Mouse (Mus musculus) Patski (cell line): ENCODE measurements around the gene Trub2. TPM values are rescaled to one million over a fixed set of nuclear protein-coding genes. Genes with fewer than 3 reads are reported as not detected.

ENCODE experiments used
- ATAC-seq: fragments of 100-300 bp; one replicate; pipeline ENCODE4 v1.8.0; 2021
- CTCF ChIA-PET: fragments of 350-600 bp; sonication (Branson Sonifier 250); formaldehyde crosslinking; loops from one replicate; lab custom pipeline; 2022; ENCODE audit warnings: inconsistent platforms; lab: Charles Lee
- POLR2A ChIA-PET: fragments of 350-600 bp; sonication (Branson Sonifier 250); formaldehyde crosslinking; loops from one replicate; lab custom pipeline; 2022; ENCODE audit warnings: antibody characterized with exemption, inconsistent platforms; lab: Charles Lee
- DNase-seq: peaks from one replicate; pipeline ENCODE4 v3.0.0-alpha.2; 2011; ENCODE audit warnings: low read depth, low spot score
- H3K27me3 ChIP-seq: fragments of 371-371 bp; one replicate; pipeline ENCODE4 v1.5.1; 2021
- CTCF ChIP-seq: fragments of 100-300 bp; IDR thresholded peaks from one replicate; pipeline ENCODE4 v1.5.1; 2021
- in situ Hi-C: fragments of 300-500 bp; cut with MboI; formaldehyde crosslinking; loops from 3 replicates; pipeline ENCODE4 v1.11.1; 2018; ENCODE audit warnings: low pct_unique_long_range_greater_than_20kb, mixed read lengths
- polyA plus RNA-seq: library from polyadenylated mRNA; unstranded; gene quantifications from one replicate; pipeline ENCODE4 v1.2.3, GENCODE M21; 2021

Trub2 gene
- polyA plus RNA-seq: 52.9 TPM

DNA sequence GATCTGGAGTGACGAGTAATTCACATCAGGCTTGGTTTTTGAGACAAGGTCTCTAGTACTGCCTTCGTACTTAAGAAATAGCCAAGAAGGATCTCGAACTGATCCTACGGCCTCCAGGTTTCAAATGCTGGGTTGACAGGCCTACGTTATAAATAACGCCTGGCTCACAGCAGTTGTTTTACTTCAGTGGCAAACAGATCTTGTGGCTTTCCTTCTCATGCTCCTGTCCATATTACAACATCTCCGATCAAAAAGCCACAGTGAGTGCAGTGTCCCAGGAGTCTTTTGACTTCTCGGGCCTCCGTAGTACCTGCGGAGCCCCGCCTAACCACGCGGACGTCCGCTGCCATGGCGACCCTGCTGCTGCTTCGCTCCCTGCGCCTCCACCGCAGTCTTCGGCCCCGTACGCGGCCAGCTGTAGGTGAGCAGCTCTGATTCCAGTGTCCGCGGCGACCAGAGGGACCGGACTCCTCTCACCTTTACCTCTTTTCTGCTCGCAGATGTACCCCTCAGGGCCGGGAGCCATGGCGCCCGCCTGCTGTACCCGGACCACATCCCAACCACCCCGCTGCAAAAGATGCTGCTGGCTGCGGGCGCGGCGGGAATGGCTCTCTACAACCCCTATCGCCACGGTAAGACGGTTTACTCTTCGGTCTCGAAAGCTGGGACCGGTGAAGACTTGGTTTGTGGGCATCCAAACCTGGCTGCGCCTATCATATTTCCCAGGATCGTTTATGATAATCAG lies at the start of gene Trub2:
Gene Trub2 (minus strand): TSS at position 566 of the 745 bp plus-strand sequence.
- CTCF ChIA-PET: interaction anchor here (1.0 kb wide), 1 partner anchor 8 kb away, joined by 3 read pairs; no protein-coding TSS in a partner anchor
- TF ChIP-seq CTCF: no peak
- POLR2A ChIA-PET: interaction anchor here (1.0 kb wide), 1 partner anchor 14 kb away, joined by 3 read pairs; the partner anchor contains the start of gene Slc27a4
- H3K27me3 ChIP-seq: no peaks in the 10 kb centered on the region
- in situ Hi-C loops: no loop called here
- peak; percentile 64 for DNase-seq
- peak; percentile 77 for ATAC-seq

DNA sequence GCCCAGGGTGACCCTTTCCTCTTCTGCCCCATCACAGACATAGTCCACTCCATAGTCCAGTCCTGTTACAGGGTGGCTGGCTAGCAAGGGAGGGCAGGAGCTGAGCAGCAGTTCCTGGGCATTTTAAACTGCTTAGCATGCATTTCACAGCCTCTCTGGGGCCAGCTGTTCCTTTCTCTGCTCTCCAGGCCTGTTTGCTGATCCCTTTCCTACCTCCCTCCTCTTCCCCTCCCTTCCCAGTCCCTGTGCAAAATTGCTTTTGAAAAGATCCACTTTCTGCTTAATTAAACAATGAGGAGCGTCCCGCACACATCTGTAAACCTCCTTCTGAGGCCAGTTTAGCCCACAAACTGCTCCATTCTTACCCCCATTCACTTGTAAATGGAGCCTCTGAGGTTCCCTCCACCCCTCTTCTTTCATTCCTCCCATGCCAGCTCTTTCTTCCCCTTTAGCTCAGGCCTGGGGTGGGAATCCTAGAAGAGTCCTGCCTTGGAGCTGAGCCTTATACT lies 47.1 kb upstream of the Trub2 start:
- no peak for TF ChIP-seq CTCF
- ChIA-PET CTCF (no interaction called here), POLR2A (interaction anchor here (0.6 kb wide), 1 partner anchor 19 kb away, joined by 3 read pairs; no protein-coding TSS in a partner anchor)
- in situ Hi-C loops: no loop called here
- no peak for ATAC-seq
- H3K27me3 ChIP-seq: no peaks in the 10 kb centered on the region
- DNase-seq: no peak

DNA sequence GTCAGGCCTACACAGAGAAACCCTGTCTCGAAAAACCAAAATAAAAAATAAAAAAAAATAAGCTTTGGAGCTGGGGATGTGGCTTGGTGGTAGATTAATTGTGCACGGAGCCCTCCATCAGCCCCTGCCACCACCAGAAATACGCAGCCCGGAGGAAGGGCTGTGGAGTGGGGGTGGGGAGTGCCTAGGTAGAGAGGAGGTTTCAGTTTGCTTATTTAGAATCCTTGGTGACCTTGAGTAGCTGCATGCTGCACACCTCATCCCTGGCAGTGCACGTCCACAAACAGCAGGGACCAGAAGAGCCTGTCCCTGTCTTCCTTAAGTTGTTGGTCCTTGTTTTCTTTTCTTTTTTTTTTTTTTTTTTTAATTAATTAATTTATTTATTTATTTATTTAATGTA lies 45.5 kb upstream of the Trub2 start:
- TF ChIP-seq CTCF: no peak
- in situ Hi-C loops: no loop called here
- ChIA-PET CTCF (interaction anchor here (1.6 kb wide), 1 partner anchor 16 kb away, joined by 3 read pairs; no protein-coding TSS in a partner anchor), POLR2A (interaction anchor here (0.7 to 1.1 kb wide), 3 partner anchors 16 to 184 kb away, joined by 3 to 5 read pairs (median 4); no protein-coding TSS in a partner anchor)
- ATAC-seq (no peak), DNase-seq (no peak)
- H3K27me3 ChIP-seq: no peaks in the 10 kb centered on the region

DNA sequence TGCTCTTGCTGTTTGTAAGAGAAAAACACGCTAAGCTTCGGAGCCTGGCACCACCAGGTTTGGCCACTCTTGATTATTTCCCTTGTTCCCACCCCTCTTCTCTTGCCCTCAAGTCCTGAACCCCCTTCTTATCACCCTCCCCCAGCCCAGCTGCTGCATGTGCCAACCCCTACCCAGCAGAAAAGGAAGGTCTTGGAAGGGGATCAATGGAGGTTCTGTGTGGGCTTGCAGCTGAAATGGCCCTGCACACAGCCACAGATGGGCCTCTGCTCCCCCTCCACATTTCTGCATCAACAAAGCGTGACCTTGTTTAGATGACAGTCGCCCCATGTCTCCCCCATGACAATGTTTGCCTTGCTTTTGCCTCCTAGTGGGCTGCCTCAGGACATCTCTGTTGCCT lies 42.8 kb upstream of the Trub2 start:
- POLR2A ChIA-PET: no interaction called here
- DNase-seq (no peak), ATAC-seq (no peak)
- no peak for TF ChIP-seq CTCF
- CTCF ChIA-PET: no interaction called here
- in situ Hi-C loops: no loop called here
- H3K27me3 ChIP-seq: no peaks in the 10 kb centered on the region

DNA sequence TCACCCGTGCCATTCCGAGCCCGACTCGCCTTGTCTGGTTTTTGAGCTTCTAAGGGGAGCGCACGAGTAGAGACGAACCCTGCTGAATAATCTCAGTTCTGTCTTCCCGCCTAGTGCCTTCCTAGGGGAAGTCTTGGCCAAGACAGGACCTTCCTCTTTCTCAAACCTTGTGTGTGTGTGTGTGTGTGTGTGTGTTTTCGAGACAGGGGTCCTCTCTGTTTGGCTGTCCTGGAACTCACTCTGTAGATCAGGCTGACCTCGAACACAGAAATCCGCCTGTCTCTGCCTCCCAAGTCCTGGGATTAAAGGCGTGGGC lies 39.4 kb upstream of the Trub2 start:
- POLR2A ChIA-PET: interaction anchor here (0.6 to 1.0 kb wide), 2 partner anchors 31 to 794 kb away, joined by 3 to 4 read pairs; no protein-coding TSS in a partner anchor
- no peak for ATAC-seq
- DNase-seq: no peak
- CTCF ChIA-PET: no interaction called here
- in situ Hi-C loops: no loop called here
- no peaks in the 10 kb centered on the region for H3K27me3 ChIP-seq
- TF ChIP-seq CTCF: no peak

DNA sequence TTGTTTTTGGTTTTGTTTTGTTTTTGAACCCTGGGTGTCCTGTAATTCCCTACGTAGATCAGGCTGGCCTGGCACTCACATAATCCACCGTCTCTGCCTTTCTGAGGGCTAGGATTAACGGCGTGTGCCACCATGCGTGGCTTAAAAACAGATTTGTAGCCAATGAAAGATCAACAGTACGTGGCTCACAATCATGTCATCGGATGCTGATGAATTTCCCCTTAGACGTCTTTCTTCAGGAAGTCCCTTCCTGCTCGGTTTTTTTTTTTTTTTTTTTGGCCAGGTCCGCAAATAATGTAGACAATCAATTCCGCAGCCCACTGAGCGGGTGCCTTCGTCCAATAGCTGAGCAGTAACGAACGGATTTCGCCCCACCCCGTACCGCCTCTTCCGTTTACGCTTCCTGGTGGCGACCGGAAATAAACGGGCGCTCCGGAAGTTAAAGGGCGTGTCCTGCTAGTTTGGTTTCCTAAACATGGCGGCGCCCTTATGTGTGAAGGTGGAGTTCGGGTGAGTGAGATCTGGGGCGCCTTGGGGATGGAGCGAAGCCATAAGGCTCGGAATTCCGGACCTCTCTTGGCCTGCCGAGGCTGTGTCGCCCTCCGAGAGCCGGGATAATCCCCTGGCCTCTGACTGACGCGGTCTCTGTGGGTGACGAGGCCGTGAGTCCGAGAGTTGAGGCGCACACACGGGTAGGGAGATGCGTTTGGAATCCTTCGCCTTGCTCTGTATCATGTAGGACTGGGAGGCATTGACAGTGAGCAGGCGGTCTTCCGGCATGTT lies 38.8 kb upstream of the Trub2 start:
- DNase-seq (peak; percentile 69), ATAC-seq (peak; percentile 89)
- TF ChIP-seq CTCF: no peak
- ChIA-PET POLR2A (interaction anchor here (0.6 to 1.0 kb wide), 2 partner anchors 32 to 795 kb away, joined by 3 to 4 read pairs; no protein-coding TSS in a partner anchor), CTCF (interaction anchor here (0.6 to 1.6 kb wide), 2 partner anchors 38 to 152 kb away, joined by 3 read pairs; no protein-coding TSS in a partner anchor)
- in situ Hi-C loops: no loop called here
- H3K27me3 ChIP-seq: no peaks in the 10 kb centered on the region

DNA sequence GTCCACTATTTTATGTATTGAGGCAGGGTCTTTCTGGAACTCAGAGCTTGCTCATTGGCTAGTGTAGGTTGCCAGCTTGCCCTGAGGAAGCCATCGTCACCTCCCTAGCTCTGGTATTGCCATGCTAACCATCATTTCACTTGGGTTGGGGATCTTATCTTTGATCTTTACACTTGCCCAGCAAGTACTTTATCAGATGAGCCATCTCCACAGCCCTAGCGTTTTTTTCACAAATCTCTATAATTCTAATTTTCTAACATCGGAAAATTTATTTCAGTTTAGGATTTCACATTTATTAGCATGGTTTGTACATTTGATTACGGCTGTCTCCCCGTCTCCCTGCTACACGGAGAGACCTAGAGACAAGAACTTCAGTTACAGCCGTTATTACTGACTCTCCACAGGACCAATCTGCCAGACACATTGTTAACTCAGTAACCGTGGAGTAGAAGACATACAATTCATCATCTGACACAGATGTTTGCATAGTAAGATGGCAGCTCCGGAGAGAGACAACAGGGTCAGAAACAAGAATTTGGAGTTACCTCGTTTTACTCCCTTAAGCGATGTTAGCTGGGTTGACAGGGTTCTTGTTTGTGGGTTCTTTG lies 38.1 kb upstream of the Trub2 start:
- DNase-seq: no peak
- H3K27me3 ChIP-seq: no peaks in the 10 kb centered on the region
- no peak for ATAC-seq
- in situ Hi-C loops: no loop called here
- ChIA-PET CTCF (interaction anchor here (0.6 to 1.7 kb wide), 3 partner anchors 9 to 153 kb away, joined by 3 read pairs; no protein-coding TSS in a partner anchor), POLR2A (no interaction called here)
- TF ChIP-seq CTCF: no peak

DNA sequence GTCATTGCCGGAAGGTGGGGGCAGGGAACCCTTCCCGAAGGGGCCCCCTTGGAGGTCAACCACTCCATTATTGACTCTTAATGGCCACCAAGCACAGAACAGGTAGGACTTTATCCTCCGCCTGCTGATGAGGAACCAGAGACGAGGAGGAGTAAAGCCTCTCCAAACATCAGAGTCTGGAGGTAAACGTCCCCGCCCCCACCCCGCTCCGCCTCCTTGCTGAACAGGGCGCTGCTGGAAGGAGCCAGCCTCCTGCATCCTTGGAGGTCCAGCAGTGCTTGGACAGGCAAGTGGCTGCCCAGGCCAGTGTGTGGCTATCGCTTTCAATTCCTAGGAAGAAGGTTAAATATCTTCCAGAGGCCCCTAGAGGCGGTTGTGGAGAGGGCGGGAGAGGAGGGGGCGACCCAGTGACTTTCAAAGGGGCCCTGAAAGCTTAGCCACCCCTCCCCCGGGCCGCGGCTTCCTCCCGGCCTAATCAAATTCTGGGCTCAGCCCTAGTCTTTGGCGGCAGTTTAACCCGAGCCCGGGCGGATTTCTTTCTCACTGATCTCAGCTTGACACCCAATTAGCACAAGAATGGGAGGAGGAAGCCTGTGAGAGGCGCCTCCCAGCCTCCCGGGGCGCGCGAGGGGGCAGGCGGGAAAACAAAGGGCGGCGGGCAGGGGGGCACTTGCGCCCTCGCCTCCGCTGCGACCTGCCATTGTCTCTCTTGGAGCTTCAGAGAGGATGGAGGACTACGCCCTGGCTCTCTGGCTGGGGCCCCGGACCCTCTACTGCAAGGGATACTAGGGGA lies 31.9 kb upstream of the Trub2 start, which contains the start of gene Urm1:
Gene Urm1 (plus strand): TSS at position 51 of the 793 bp plus-strand sequence.
- no peak for TF ChIP-seq CTCF
- in situ Hi-C loops: no loop called here
- H3K27me3 ChIP-seq: no peaks in the 10 kb centered on the region
- ChIA-PET CTCF (interaction anchor here (2.9 kb wide), 1 partner anchor 55 kb away, joined by 10 read pairs; no protein-coding TSS in a partner anchor), POLR2A (interaction anchor here (1.1 kb wide), 1 partner anchor 30 kb away, joined by 5 read pairs; no protein-coding TSS in a partner anchor)
- no peak for DNase-seq
- peak; percentile 10 for ATAC-seq

DNA sequence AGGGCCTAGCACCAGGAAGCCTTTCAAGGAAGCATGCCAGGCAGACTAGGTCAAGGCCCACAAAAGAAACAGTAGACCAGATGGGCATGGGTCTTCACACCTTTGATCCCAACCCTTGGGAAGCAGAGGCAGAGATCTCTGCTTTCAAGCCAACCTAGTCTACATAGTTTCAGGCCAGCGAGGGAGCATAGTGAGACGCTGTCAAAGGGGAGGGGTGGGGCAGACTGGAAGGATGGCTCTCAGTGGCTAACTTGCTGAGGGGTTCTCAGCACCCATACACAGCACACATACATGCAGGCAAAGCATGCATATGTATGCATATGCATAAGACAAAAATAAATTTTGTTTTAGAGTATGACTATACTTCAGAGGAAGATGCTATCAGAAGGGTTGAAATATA lies 31.1 kb upstream of the Trub2 start:
- ATAC-seq: no peak
- no peak for TF ChIP-seq CTCF
- no peak for DNase-seq
- in situ Hi-C loops: loop anchor here (5.0 kb wide), 2 partner anchors 52 to 93 kb away; no protein-coding TSS in a partner anchor
- POLR2A ChIA-PET: interaction anchor here (0.6 kb wide), 1 partner anchor 90 kb away, joined by 4 read pairs; no protein-coding TSS in a partner anchor
- H3K27me3 ChIP-seq: no peaks in the 10 kb centered on the region
- CTCF ChIA-PET: interaction anchor here (2.9 kb wide), 1 partner anchor 54 kb away, joined by 10 read pairs; no protein-coding TSS in a partner anchor
